Mouse (Mus musculus) small intestine, adult 2 months (tissue): Measurements from ENCODE around the gene 1700025B11Rik.

ENCODE experiments used
- CTCF ChIP-seq: fragments of 200-500 bp; IDR thresholded peaks from 2 replicates; pipeline ENCODE4 v1.5.1; 2012; ENCODE audit warnings: low read depth, mild to moderate bottlenecking, control low read depth, inconsistent platforms, low read length, moderate library complexity, mixed read lengths; ENCODE audit not compliant: insufficient replicate concordance, insufficient read length; ENCODE audit errors: extremely low read depth
- POLR2A ChIP-seq: fragments of 200-500 bp; IDR thresholded peaks from 2 replicates; pipeline ENCODE4 v1.6.1; 2012; ENCODE audit warnings: low read depth, mild to moderate bottlenecking, control low read depth, inconsistent platforms, low read length, moderate library complexity

DNA sequence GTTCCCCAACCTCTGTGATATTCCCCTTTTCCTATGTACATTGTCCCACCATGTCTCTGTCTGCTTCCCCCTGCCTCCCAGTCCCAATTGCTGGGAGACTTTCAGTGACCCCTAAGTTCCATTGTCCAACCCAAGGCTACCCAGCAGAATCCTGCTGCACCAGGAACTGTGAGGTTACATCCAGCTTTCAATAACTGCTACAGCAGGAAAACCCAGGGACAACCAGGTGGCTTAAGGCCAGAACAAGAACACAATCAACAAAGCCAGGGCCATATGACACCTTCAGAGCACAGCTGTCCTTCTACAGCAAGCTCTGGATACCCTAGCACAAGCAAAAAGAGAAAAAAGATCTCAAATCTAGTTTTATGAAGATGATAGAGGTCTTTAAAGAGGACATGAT is 27.3 kb upstream of the 1700025B11Rik start:
- TF ChIP-seq POLR2A (no peak), CTCF (no peak)
